Mouse (Mus musculus) intestine, embryonic 14.5 days (tissue): ENCODE measurements around the gene Lrrc30. TPM values are rescaled to one million over a fixed set of nuclear protein-coding genes. Genes with fewer than 3 reads are reported as not detected.

Source experiments
- polyA plus RNA-seq: library from polyadenylated mRNA; unstranded; fragments of >200 nt; fragmentation: Nextera tagmentation; extraction: Ambion mirVana; gene quantifications from 2 replicates; pipeline ENCODE4 v1.2.1, GENCODE M21; 2014

The Lrrc30 gene
- polyA plus RNA-seq, 1 experiment from 2014 or later = not detected

Other genes starting within 250 kb of the Lrrc30 start
- gene Lama1, start 64.5 kb upstream of the Lrrc30 start, polyA plus RNA-seq = 6.8 and 8.9 TPM in 2 replicates